Mouse (Mus musculus): ENCODE results near the gene Abr.

DNA sequence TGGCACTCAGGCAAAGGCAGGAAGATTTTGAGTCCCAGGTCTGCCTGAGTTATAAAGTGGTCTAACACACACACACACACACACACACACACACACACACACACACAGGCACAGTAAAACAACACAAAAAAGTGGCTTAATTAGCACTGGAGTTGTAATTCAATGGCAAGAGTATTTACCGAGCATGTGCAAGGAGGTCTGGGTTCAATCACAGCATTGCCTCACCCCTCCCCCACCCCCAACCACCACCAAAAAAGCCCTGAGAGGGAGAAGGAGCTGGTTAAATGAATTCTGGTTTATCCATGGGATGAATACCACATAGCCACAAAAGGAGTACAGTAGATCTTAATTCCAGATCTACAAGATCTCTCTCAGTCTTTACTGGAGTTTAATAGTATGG lies 122.1 kb downstream of the Abr start:
- TF ChIP-seq CTCF (IDR thresholded peaks at IDR 0.05 in 2 of 3, conservative IDR thresholded peaks at IDR 0.05 in 1 of 3; ENCODE audit: control insufficient read depth in 1 of 3, insufficient read depth in 1 of 3, low read depth in 2 of 3, low read length in 3 of 3, poor library complexity in 1 of 3, severe bottlenecking in 1 of 3): no peak
- no peak for TF ChIP-seq KAT2A (conservative IDR thresholded peaks at IDR 0.05; ENCODE audit: low read depth, low read length)
- TF ChIP-seq POLR2A (IDR thresholded peaks at IDR 0.05; ENCODE audit: control insufficient read depth in 1 of 2, insufficient read depth in 1 of 2, low read depth in 1 of 2, low read length in 2 of 2, poor library complexity in 1 of 2): no peak
- TF ChIP-seq SMC3 (IDR thresholded peaks at IDR 0.05; ENCODE audit: low read depth, low read length): no peak
- TF ChIP-seq TAL1 (IDR thresholded peaks at IDR 0.05; ENCODE audit: low read length): no peak
- TF ChIP-seq ZC3H11A (IDR thresholded peaks at IDR 0.05; ENCODE audit: low read depth, low read length): no peak
- TF ChIP-seq E2F4 (IDR thresholded peaks at IDR 0.05; ENCODE audit: borderline replicate concordance, low read depth, low read length): no peak
- TF ChIP-seq EP300 (IDR thresholded peaks at IDR 0.05; ENCODE audit: low read depth in 1 of 2, low read length in 2 of 2): no peak
- no peak for TF ChIP-seq POLR2AphosphoS5 (IDR thresholded peaks at IDR 0.05; ENCODE audit: borderline replicate concordance, low read depth, low read length)
- no peak for TF ChIP-seq RAD21 (IDR thresholded peaks at IDR 0.05; ENCODE audit: low read depth, low read length)
- TF ChIP-seq CHD2 (IDR thresholded peaks at IDR 0.05; ENCODE audit: low read length): no peak
- TF ChIP-seq NRF1 (IDR thresholded peaks at IDR 0.05; ENCODE audit: insufficient read depth, low read depth, low read length, poor library complexity, severe bottlenecking): no peak
- no peak for TF ChIP-seq CHD1 (IDR thresholded peaks at IDR 0.05; ENCODE audit: low read depth, low read length)
- TF ChIP-seq GATA1 (IDR thresholded peaks at IDR 0.05; ENCODE audit: low read depth, low read length): no peak

All from MEL (cell line).